Mouse (Mus musculus) heart, embryonic 11.5 days (tissue): ENCODE measurements around the gene Zfp853. TPM values are rescaled to one million over a fixed set of nuclear protein-coding genes. Genes with fewer than 3 reads are reported as not detected.

Experiments
- ATAC-seq: fragments of 200-750 bp; cut with Nextera tagmentation; replicated peaks from 2 replicates; pipeline ENCODE4 v1.8.0; 2017; ENCODE audit warnings: moderate library complexity; ENCODE audit not compliant: insufficient number of reproducible peaks, low FRiP score, low TSS enrichment
- H3K27ac ChIP-seq: fragments of 300-500 bp; sonication (generic); 2 replicates; pipeline ENCODE4 v1.5.1; 2014; ENCODE audit warnings: mild to moderate bottlenecking, low read depth, low read length
- H3K27me3 ChIP-seq: fragments of 300-500 bp; sonication (generic); 2 replicates; pipeline ENCODE4 v1.6.1; 2014; ENCODE audit warnings: mild to moderate bottlenecking, low read length, mixed read lengths; ENCODE audit not compliant: control insufficient read depth, insufficient read depth
- H3K36me3 ChIP-seq: fragments of 300-500 bp; sonication (generic); 2 replicates; pipeline ENCODE4 v1.6.1; 2014; ENCODE audit warnings: mild to moderate bottlenecking, low read length, moderate library complexity, mixed read lengths; ENCODE audit not compliant: control insufficient read depth, insufficient read depth
- H3K4me1 ChIP-seq: fragments of 300-500 bp; sonication (generic); 2 replicates; pipeline ENCODE4 v1.6.1; 2014; ENCODE audit warnings: low read length; ENCODE audit not compliant: control insufficient read depth, insufficient read depth
- H3K4me2 ChIP-seq: fragments of 300-500 bp; sonication (generic); 2 replicates; pipeline ENCODE4 v1.6.1; 2014; ENCODE audit warnings: mild to moderate bottlenecking, moderate library complexity
- H3K4me3 ChIP-seq: fragments of 300-500 bp; sonication (generic); 2 replicates; pipeline ENCODE4 v1.5.1; 2014; ENCODE audit warnings: low read depth, low read length
- H3K9ac ChIP-seq: fragments of 300-500 bp; sonication (generic); 2 replicates; pipeline ENCODE4 v1.6.1; 2014; ENCODE audit warnings: mild to moderate bottlenecking, low read depth, low read length, moderate library complexity
- H3K9me3 ChIP-seq: fragments of 300-500 bp; sonication (generic); replicated peaks from 2 replicates; pipeline ENCODE4 v1.6.1; 2016; ENCODE audit warnings: low read length; ENCODE audit not compliant: control insufficient read depth
- WGBS: fragments of 180-500 bp; shearing (Covaris S2); extraction: QIAGEN DNeasy Blood & Tissue Kit; methylation state at CpG from one replicate; pipeline ENCODE4 v1.1.7; 2014; ENCODE audit not compliant: insufficient replicate concordance; 5-methylcytosine and 5-hydroxymethylcytosine counted together
- polyA plus RNA-seq: library from polyadenylated mRNA; unstranded; fragments of >200 nt; fragmentation: Nextera tagmentation; extraction: Ambion mirVana; gene quantifications from 2 replicates; pipeline ENCODE4 v1.2.1, GENCODE M21; 2014

The Zfp853 gene
- not detected in 2 replicates for polyA plus RNA-seq

DNA sequence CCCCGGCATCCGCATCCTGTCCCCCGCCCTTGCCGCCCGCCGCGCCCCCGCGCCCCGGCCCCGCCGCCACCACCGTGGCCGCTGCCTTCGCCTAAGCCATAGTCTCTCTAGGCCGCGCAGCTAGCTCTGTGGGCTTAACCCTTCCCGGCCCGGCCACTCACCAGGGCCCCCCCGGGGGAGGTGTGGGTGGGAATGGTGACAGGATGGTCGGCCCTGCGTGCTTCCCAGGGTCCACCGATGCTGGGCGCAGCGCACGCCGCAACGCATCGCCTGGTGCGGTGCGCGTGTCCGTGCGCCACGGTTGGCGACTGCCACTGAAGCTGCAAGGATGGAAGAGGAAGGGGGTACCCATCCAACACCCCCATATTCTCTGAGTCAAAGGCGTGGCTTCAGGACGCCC lies at the start of gene Zfp853:
Gene Zfp853 (minus strand): TSS at position 220 of the 400 bp plus-strand sequence.
- 8% methylated on average over 26 of the region's 38 CpGs for WGBS
- Histone ChIP-seq H3K27ac (no peak within 1 kb of the TSS), H3K9ac (peak within 1 kb of the TSS; percentile 56), H3K36me3 (no peaks in the 10 kb centered on the region), H3K4me1 (peaks cover 13% of the 10 kb centered on the region), H3K4me3 (peak within 1 kb of the TSS; percentile 55), H3K27me3 (peaks cover 61% of the 10 kb centered on the region), H3K4me2 (peak within 1 kb of the TSS; percentile 91), H3K9me3 (no peaks in the 10 kb centered on the region)
- ATAC-seq = no peak

DNA sequence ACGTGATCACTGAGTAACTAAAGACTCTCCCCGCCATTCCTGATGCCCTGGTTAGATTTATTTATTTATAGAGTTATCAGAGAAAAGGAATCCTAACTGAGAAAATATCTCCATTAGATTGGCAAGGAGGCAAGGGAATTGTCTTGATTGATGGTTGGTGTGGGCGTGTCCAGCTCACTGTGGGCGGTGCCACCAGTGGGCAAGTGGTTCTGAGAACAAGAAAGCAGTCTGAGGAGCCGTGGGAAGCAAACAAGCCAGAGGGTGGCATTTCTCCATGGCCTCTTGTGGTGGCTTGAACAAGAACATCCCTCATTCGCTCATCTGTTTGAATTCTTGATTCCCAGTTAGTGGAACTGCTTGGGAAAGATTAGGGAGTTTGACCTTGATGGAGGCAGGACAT lies 46.2 kb upstream of the Zfp853 start:
- Histone ChIP-seq H3K27ac (no peak overlapping the region), H3K36me3 (no peaks in the 10 kb centered on the region), H3K27me3 (peaks cover 5% of the 10 kb centered on the region; the same call in 1 of the 2 replicates), H3K4me2 (no peak overlapping the region), H3K4me1 (no peaks in the 10 kb centered on the region), H3K4me3 (no peak overlapping the region), H3K9me3 (no peaks in the 10 kb centered on the region), H3K9ac (no peak overlapping the region)
- whole genome bisulfite sequencing = 49% methylated on average over 6 of the region's 6 CpGs
- ATAC-seq = no peak

DNA sequence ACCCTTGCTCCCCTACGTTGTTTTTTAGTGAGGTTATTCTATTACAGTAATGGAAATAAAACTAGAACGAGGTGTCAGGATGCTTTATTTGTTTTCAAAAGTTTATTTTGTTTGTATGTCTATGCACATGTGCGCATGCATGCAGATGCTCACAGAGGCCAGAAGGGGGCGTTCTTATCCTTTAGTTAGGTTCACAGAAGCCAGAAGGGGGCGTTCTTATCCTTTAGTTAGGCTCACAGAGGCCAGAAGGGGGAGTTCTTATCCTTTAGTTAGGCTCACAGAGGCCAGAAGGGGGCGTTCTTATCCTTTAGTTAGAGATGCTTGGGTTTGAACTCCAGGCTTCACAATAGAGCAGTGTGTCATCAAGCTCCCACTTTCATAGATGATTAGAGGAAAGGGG lies 43.1 kb upstream of the Zfp853 start:
- no peak overlapping the region for H3K4me3 ChIP-seq
- peaks cover 5% of the 10 kb centered on the region; the same call in 1 of the 2 replicates for H3K27me3 ChIP-seq
- 58% methylated on average over 6 of the region's 6 CpGs for WGBS
- H3K36me3 ChIP-seq = no peaks in the 10 kb centered on the region
- no peak overlapping the region for H3K27ac ChIP-seq
- no peaks in the 10 kb centered on the region for H3K9me3 ChIP-seq
- H3K4me2 ChIP-seq = no peak overlapping the region
- H3K9ac ChIP-seq = no peak overlapping the region
- no peak for ATAC-seq
- no peaks in the 10 kb centered on the region for H3K4me1 ChIP-seq

DNA sequence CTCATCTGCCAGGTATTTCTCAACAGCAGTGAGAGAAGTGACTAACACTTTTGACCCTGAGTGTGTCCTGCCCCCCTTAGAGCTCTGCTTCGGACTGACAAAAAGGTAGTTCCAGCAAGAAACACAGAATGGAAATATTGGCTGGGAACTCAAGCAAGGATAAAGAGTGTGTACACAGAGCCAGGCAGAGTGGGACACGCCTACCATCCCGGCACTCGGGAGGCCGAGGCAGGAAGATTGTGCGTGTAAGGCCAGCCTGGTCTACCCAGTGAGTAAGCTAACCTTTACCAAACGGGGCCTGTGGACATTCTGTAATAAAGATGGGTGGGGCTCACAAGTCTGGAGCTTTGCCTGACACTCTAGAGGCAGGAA lies 41.7 kb upstream of the Zfp853 start:
- 71% methylated on average over 7 of the region's 7 CpGs for WGBS
- Histone ChIP-seq H3K4me3 (no peak overlapping the region), H3K36me3 (no peaks in the 10 kb centered on the region), H3K9ac (no peak overlapping the region), H3K9me3 (no peaks in the 10 kb centered on the region), H3K27me3 (peaks cover 5% of the 10 kb centered on the region; the same call in 1 of the 2 replicates), H3K4me2 (no peak overlapping the region), H3K4me1 (peaks cover 2% of the 10 kb centered on the region; the same call in 1 of the 2 replicates), H3K27ac (no peak overlapping the region)
- ATAC-seq = no peak

DNA sequence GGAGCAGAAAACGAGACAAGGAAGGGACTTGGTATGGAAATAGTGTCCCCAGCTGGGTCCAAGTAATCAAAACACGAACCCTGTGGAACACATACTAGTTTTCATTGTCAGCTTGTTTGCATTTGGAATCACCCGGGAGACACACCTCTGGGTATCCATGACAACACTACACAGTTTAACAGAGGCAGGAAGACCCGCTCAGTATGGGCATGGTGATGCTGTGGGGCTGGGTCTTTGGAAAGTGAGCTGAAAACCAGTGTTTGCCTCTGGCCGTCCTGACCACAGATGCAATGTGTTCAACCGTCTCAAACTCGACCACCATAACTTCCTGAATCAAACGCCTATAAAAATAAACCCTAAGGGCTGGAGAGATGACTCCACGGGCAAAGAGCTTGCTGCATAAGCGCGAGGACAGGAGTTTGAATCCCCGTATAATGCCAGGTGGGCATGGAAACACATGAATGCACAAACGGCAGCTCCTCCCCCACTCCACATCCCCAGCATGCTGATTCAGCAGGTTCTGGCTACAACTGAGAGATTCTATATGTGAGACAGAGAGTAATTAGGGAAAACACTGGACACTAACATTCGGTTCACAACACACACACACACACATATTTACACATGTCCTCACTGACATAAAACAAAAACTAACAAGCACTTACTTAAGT lies 41.1 kb upstream of the Zfp853 start:
- H3K4me3 ChIP-seq = no peak overlapping the region
- H3K27me3 ChIP-seq = peaks cover 5% of the 10 kb centered on the region; the same call in 1 of the 2 replicates
- H3K4me1 ChIP-seq = peaks cover 7% of the 10 kb centered on the region
- no peaks in the 10 kb centered on the region for H3K36me3 ChIP-seq
- H3K27ac ChIP-seq = no peak overlapping the region
- WGBS = 68% methylated on average over 14 of the region's 14 CpGs
- ATAC-seq = no peak
- H3K9ac ChIP-seq = no peak overlapping the region
- no peaks in the 10 kb centered on the region for H3K9me3 ChIP-seq
- no peak overlapping the region for H3K4me2 ChIP-seq

DNA sequence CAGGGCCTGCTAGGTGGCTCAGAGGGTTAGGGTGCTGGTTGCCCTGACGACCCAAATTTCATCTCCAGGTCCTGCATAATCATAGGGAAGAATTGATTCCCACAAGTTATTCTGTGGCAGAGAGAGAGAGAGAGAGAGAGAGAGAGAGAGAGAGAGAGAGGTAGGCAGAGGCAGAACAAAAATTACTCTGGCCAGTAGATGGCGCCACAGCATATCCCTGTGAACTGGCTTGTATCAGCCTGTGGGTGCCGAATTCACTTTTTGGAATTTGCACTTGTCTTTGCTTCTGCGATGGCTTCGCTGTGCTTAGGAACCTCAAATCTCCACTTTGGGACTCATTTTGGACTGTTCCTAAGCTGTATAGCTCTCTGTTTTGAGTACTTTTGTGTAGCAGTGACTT lies 40.4 kb upstream of the Zfp853 start:
- H3K9ac ChIP-seq = no peak overlapping the region
- ATAC-seq = no peak
- H3K4me2 ChIP-seq = no peak overlapping the region; the same call in 1 of the 2 replicates
- H3K27ac ChIP-seq = no peak overlapping the region
- no peak overlapping the region for H3K4me3 ChIP-seq
- peaks cover 7% of the 10 kb centered on the region for H3K4me1 ChIP-seq
- no peaks in the 10 kb centered on the region for H3K9me3 ChIP-seq
- H3K27me3 ChIP-seq = peaks cover 5% of the 10 kb centered on the region; the same call in 1 of the 2 replicates
- no peaks in the 10 kb centered on the region for H3K36me3 ChIP-seq
- 11% methylated on average over 5 of the region's 5 CpGs for WGBS

DNA sequence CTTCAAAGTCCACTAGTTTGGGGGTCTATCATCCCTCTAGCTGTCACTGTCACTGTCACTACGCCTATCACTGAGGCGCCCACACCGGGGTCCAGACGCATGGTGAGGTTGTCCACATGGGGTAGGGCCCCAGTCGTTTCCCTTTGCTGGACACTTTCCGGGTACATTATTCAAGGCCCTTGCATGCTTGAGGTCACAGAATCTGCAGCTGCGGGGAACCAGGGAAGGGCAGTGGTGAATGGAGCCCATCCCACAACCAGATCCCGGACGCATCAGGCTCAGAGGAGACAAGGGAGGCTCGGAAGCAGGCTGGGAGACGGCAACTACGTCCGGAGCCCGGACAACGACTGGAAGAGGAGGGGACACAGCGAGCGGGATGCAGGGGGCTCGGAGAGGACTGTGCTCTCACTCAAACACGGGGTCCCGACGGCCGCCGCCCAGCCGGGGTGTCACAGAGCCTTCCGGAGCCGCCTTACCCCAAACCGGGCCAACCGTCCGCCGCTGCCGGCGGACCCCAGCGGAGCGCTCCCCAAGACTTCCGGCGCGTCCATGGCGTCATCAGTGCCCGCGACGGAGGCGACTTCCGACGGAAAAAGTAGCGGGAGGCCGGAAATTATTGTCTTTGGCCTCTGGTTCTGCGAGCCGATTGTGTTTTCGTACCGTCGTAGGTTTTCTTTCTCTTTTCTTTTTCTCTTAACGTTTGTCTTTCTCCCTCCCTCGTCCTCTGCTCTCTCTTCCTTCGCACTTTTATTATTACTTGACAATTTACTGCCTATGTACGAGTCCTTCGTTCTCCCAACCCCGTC lies 35.5 kb upstream of the Zfp853 start, which contains the start of gene Zdhhc4:
Gene Zdhhc4 (minus strand): TSS at position 567 of the 806 bp plus-strand sequence.
- H3K4me3 ChIP-seq = peak within 1 kb of the TSS; percentile 98
- peaks cover 1% of the 10 kb centered on the region for H3K36me3 ChIP-seq
- peak within 1 kb of the TSS; percentile 22; the same call in 1 of the 2 replicates for H3K27ac ChIP-seq
- H3K4me1 ChIP-seq = peaks cover 14% of the 10 kb centered on the region
- peak within 1 kb of the TSS; percentile 81 for H3K4me2 ChIP-seq
- under 1% methylated on average over 57 of the region's 57 CpGs for WGBS
- H3K9ac ChIP-seq = peak within 1 kb of the TSS; percentile 93
- H3K27me3 ChIP-seq = no peaks in the 10 kb centered on the region
- 0 out of 2 replicates have a peak, but pooled peaks have one; percentile 57 for ATAC-seq
- no peaks in the 10 kb centered on the region for H3K9me3 ChIP-seq

DNA sequence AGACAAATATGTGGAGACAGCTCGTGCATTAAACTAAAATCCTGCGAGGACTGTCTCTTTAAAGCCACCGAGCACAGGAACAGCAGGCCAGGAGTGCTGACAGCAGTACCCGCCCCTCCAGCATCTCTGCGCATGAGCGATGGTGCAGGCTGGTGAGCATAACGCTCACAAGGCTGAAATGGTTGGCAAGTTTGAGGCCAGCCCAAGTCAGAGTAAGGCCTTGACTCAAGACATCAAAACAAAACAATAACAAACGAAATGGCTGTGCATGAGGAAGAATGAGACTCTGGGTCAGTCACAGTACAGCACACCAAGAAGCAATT lies 23.8 kb upstream of the Zfp853 start:
- 89% methylated on average over 8 of the region's 8 CpGs for WGBS

More for the DNA sequence above, 23.8 kb upstream of the Zfp853 start:
- Histone ChIP-seq H3K27ac (no peak overlapping the region), H3K9ac (no peak overlapping the region), H3K36me3 (peaks cover 17% of the 10 kb centered on the region), H3K9me3 (no peaks in the 10 kb centered on the region), H3K4me3 (no peak overlapping the region), H3K27me3 (no peaks in the 10 kb centered on the region), H3K4me1 (peaks cover 13% of the 10 kb centered on the region), H3K4me2 (no peak overlapping the region)
- ATAC-seq = no peak
